Mouse (Mus musculus): ENCODE measurements around the gene Scarb1.

Scarb1 gene

GRCm38 (mm10) chr5:125331094-125331493, 9.8 kb downstream of the Scarb1 start:
- DNase-seq, result no peak

DNA sequence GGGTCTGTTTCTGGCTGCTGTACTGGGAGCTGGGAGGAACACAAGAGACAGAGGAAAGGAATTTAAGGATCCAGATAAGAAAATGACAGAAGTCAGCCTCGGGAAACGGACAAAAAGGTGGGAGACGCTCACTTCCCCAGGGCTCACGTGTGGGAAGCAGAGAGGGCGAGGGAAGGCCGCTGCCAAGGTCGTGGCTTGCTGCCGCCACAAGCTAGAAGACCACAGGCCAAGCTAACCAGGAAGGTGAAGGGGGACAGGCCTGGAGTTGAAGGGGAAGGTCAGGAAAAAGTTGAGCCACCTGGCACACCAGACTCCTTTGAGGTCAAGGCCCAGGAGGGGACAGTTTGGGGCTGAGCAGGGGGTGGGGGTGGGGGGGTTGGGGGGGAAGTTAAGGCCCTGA, 10.2 kb downstream of the Scarb1 start:
- DNase-seq, result no peak

DNA sequence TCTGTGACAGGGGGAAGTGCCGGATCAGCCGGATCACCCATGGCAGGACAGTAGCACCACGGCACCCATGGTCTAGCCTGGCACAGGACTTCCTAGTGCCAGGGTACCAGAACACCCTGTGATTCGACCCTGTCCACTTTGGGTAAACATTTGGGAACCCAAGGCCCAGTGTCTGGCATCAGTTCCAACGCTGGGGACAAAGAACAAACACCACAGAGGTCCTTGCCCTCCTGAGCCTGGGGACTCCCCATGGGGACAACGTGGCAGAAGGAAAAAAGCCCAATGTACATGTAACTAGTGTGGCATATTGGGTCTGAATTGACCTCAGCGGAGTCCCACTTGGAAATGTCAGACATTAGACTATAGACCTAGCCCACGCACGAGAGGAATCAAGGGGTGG, 10.7 kb downstream of the Scarb1 start:
- DNase-seq, result no peak

- DNase-seq, result no peak
Observed at GRCm38 (mm10) chr5:125327596-125328385, 13.1 kb downstream of the Scarb1 start.

GRCm38 (mm10) chr5:125326351-125326750, 14.5 kb downstream of the Scarb1 start:
- no peak for DNase-seq

GRCm38 (mm10) chr5:125325931-125326330, 15.0 kb downstream of the Scarb1 start:
- no peak for DNase-seq

- no peak for DNase-seq
Observed at GRCm38 (mm10) chr5:125325285-125325684, 15.6 kb downstream of the Scarb1 start.

GRCm38 (mm10) chr5:125323939-125324480, 16.9 kb downstream of the Scarb1 start:
- no peak for DNase-seq

GRCm38 (mm10) chr5:125323128-125323527, 17.8 kb downstream of the Scarb1 start:
- no peak for DNase-seq

GRCm38 (mm10) chr5:125321836-125322235, 19.1 kb downstream of the Scarb1 start:
- DNase-seq, result no peak

GRCm38 (mm10) chr5:125319057-125319800, 21.7 kb downstream of the Scarb1 start:
- no peak for DNase-seq

DNA sequence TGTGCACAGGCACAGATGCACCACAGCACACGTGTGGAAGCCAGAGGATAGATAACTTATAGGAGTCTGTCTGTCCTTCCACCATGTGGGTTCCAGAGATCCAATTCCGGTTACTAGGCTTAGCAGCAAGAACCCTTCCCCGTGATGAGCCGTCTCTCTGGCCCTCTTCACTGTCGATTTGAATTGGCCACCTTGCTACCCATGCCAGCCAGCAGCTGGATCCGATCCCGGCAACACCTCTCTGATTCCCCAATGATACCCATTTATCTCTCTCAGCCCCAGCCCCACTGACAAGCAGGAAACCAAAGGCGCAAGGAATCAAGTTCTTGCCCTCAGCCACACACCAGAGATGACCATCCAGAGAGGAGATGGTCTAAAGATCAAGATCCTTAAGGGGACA, 22.9 kb downstream of the Scarb1 start:
- DNase-seq, result no peak

GRCm38 (mm10) chr5:125317296-125317695, 23.6 kb downstream of the Scarb1 start:
- no peak for DNase-seq

GRCm38 (mm10) chr5:125316771-125317170, 24.1 kb downstream of the Scarb1 start:
- DNase-seq, result no peak

DNA sequence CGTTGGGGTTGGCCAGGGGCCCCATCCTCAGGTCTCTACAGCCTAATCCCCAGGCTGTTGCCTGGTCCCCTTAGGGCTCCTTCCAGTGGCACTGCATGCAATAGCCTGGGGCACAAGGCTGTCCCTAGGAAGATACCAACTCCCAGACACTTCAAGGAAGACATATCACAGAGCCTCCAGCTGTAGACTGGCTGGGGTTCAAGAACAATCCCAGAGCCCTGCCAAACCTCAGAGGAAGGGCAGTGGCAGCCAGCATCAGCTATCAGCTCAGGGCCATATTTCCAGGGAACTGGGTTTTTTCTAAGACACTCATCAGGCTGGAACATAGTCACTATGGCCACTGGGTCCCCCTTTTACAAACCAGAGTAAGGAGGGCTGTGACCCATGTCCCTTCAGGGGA, 25.8 kb downstream of the Scarb1 start:
- no peak for DNase-seq

GRCm38 (mm10) chr5:125313991-125314390, 26.9 kb downstream of the Scarb1 start:
- DNase-seq, result no peak

DNA sequence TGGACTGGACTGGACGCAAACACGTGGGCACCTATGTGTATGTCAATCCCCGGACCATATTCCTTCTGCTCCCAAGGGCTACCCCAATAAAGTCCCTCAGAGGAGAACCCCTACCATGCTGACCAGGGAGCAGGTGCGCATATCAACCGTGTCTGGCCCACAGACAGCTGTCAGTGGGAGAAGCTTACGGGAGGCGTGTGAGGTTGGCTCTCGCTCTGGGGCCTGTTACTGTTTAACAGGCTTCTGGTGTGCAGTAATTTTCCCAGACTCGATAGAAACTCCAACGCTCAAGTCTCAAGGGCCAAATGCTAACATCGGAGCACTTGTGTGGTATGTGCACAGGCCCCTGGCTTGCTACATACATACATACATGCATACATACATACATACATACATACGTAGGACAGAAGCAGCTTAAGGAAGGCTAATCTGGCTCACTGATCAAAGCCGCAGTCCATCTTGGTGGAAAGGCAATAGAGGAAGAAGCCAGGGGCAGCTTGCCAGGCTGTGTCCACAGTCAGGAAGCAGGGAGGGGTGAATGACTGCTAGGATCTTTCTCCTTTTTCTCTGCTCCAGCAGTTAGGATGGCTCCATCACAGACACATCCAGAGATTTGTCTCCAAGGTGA, 27.8 kb downstream of the Scarb1 start:
- peak; percentile 26 to 29 for DNase-seq

- DNase-seq, result no peak
Observed at GRCm38 (mm10) chr5:125310986-125311385, 29.9 kb downstream of the Scarb1 start.

- DNase-seq, result no peak
Observed at GRCm38 (mm10) chr5:125309193-125309592, 31.7 kb downstream of the Scarb1 start.

GRCm38 (mm10) chr5:125306824-125307223, 34.1 kb downstream of the Scarb1 start:
- DNase-seq, result no peak

GRCm38 (mm10) chr5:125306372-125306771, 34.5 kb downstream of the Scarb1 start:
- no peak for DNase-seq

DNA sequence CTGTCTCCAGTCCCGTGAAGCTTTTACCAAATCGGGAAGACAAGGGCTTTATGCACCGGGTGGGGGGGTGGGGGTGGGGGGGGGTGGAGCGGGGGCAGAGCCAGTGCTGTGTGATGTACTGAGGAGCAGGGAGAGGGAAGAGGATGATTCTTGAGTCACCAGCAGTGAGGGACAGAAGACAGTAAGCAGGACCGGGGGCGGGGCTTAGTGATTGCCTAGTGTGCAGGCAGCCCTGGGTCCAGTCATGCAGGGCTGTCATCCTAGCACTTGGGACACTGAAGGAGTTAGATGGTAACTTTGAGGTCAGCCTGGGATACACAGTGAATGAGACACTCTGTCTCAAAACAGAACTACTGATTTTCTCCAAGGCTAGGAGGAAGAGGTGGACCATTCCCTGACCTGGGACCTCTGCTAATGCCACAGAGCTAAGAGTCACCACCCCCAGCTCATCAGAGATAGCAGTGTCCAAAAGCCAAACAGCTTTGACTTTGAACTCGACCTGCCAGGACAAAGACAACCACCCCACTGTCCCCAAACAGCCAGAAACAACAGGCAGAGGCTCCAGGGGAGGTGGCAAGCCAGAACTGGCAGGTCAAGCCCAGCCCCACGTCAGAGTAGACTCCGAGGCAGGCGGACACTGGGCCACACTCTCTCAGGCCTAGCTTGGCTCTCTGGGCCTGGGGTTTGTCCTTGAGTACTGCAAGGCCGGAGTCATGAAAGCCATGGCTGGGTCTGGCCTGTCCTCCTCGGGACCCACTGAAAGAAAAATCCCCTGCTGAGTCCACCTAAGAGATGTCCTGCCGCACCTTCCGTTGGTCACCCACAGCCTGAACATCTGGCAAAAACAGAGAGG, 35.4 kb downstream of the Scarb1 start:
- DNase-seq, result no peak

All from cerebellum, postnatal 36 days (tissue).